Mouse (Mus musculus) 3134 (cell line): ENCODE data around the gene Trp53i11.

Source experiments
- DNase-seq: peaks from one replicate; pipeline ENCODE4 v3.0.0-alpha.2; 2011; ENCODE audit warnings: low spot score; ENCODE audit not compliant: insufficient read length; ENCODE audit errors: extremely low read depth

Gene Trp53i11

GRCm38 (mm10) chr2:93193806-93194205, 6.5 kb downstream of the Trp53i11 start:
- no peak for DNase-seq

GRCm38 (mm10) chr2:93198846-93199245, 11.5 kb downstream of the Trp53i11 start:
- DNase-seq: no peak

- peak; percentile 38 for DNase-seq
Measured at GRCm38 (mm10) chr2:93199531-93199974, 12.2 kb downstream of the Trp53i11 start.

- no peak for DNase-seq
Measured at GRCm38 (mm10) chr2:93200681-93201340, 13.5 kb downstream of the Trp53i11 start.

GRCm38 (mm10) chr2:93201997-93202396, 14.6 kb downstream of the Trp53i11 start:
- no peak for DNase-seq

- no peak for DNase-seq
Measured at GRCm38 (mm10) chr2:93202782-93203181, 15.4 kb downstream of the Trp53i11 start.

- peak; percentile 20 for DNase-seq
Measured at GRCm38 (mm10) chr2:93203682-93204081, 16.3 kb downstream of the Trp53i11 start.

- DNase-seq: no peak
Measured at GRCm38 (mm10) chr2:93204571-93204970, 17.2 kb downstream of the Trp53i11 start.

- DNase-seq: no peak
Measured at GRCm38 (mm10) chr2:93206126-93206525, 18.8 kb downstream of the Trp53i11 start.

GRCm38 (mm10) chr2:93212386-93212785, 25.0 kb downstream of the Trp53i11 start:
- DNase-seq: no peak

- DNase-seq: no peak
Measured at GRCm38 (mm10) chr2:93212865-93213264, 25.5 kb downstream of the Trp53i11 start.

- no peak for DNase-seq
Measured at GRCm38 (mm10) chr2:93214192-93214591, 26.8 kb downstream of the Trp53i11 start.

GRCm38 (mm10) chr2:93215790-93216189, 28.4 kb downstream of the Trp53i11 start:
- DNase-seq: no peak

- peak; percentile 42 for DNase-seq
Measured at GRCm38 (mm10) chr2:93217015-93217414, 29.7 kb downstream of the Trp53i11 start.

- DNase-seq: no peak
Measured at GRCm38 (mm10) chr2:93218353-93218990, 31.1 kb downstream of the Trp53i11 start.

- DNase-seq: no peak
Measured at GRCm38 (mm10) chr2:93219576-93219975, 32.2 kb downstream of the Trp53i11 start.

GRCm38 (mm10) chr2:93220447-93220846, 33.1 kb downstream of the Trp53i11 start:
- DNase-seq: no peak

GRCm38 (mm10) chr2:93223463-93223862, 36.1 kb downstream of the Trp53i11 start:
- DNase-seq: no peak

- DNase-seq: peak; percentile 14
Measured at GRCm38 (mm10) chr2:93226606-93227595, 39.6 kb downstream of the Trp53i11 start.

- no peak for DNase-seq
Measured at GRCm38 (mm10) chr2:93227713-93228479, 40.5 kb downstream of the Trp53i11 start.
